Mouse (Mus musculus) heart, adult 8-10 months (tissue): Measurements from ENCODE around the gene Myh4. TPM values are rescaled to one million over a fixed set of nuclear protein-coding genes. Genes with fewer than 3 reads are reported as not detected.

Experiments
- total RNA-seq, 4 experiments: library from RNA; stranded (reverse); gene quantifications; 2 replicates each; pipeline ENCODE4 v1.2.4; 2022

Gene Myh4
- total RNA-seq, 4 experiments from 2014 or later = 5.6 to 10.3 (median 7.0) TPM

Other genes with a start within 250 kb of the Myh4 start
- 1 to 10 TPM; 1.6 to 2.6 (median 2.0) TPM for gene Tmem220, start 212.9 kb upstream of the Myh4 start, total RNA-seq
- 10 to 100 TPM in 3 of 4 experiments, 1 to 10 TPM in 1; 9.8 to 13.1 (median 11.5) TPM for gene Adprm, start 185.4 kb upstream of the Myh4 start, total RNA-seq
- gene Sco1, start 185.4 kb upstream of the Myh4 start, total RNA-seq = 10 to 100 TPM; 20.7 to 25.9 (median 23.3) TPM
- under 1 TPM in 2 of 4 experiments, not detected in 2; 0.03 TPM for gene Myh3, start 159.7 kb upstream of the Myh4 start, total RNA-seq
- gene Myh2, start 67.0 kb upstream of the Myh4 start, total RNA-seq = under 1 TPM; 0.29 to 0.47 (median 0.35) TPM
- gene Myh1, start 38.0 kb upstream of the Myh4 start, total RNA-seq = 1 to 10 TPM in 1 of 4 experiments, under 1 TPM in 3; 0.29 to 1.2 (median 0.54) TPM
- under 1 TPM; 0.08 to 0.16 (median 0.09) TPM for gene Myh8, start 39.1 kb downstream of the Myh4 start, total RNA-seq
- gene Myh13, start 83.6 kb downstream of the Myh4 start, total RNA-seq = under 1 TPM in 1 of 4 experiments, not detected in 3; 0.47 TPM
- 10 to 100 TPM in 1 of 4 experiments, 1 to 10 TPM in 3; 7.8 to 10.3 (median 8.3) TPM for gene Gas7, start 217.4 kb downstream of the Myh4 start, total RNA-seq